Mouse (Mus musculus) forebrain, embryonic 11.5 days (tissue): ENCODE measurements around the gene Cox7a2l. TPM values are rescaled to one million over a fixed set of nuclear protein-coding genes. Genes with fewer than 3 reads are reported as not detected.
A peak's percentile ranks its signal among the peaks of the same experiment; 100 is the strongest.

Experiments
- ATAC-seq: fragments of 200-750 bp; cut with Nextera tagmentation; replicated peaks from 2 replicates; pipeline ENCODE4 v1.8.0; 2017; ENCODE audit warnings: moderate TSS enrichment; ENCODE audit not compliant: low FRiP score
- DNase-seq: peaks from one replicate; pipeline ENCODE4 v3.0.0-alpha.2; 2017; ENCODE audit warnings: low spot score
- H3K27ac ChIP-seq: fragments of 300-500 bp; sonication (generic); 2 replicates; pipeline ENCODE4 v1.5.1; 2014; ENCODE audit warnings: low read depth, low read length
- H3K27me3 ChIP-seq: fragments of 300-500 bp; sonication (generic); 2 replicates; pipeline ENCODE4 v1.6.1; 2014; ENCODE audit warnings: mild to moderate bottlenecking, low read length, mixed read lengths; ENCODE audit not compliant: control insufficient read depth, insufficient read depth
- H3K36me3 ChIP-seq: fragments of 300-500 bp; sonication (generic); 2 replicates; pipeline ENCODE4 v1.6.1; 2014; ENCODE audit warnings: mild to moderate bottlenecking, low read length, moderate library complexity, mixed read lengths; ENCODE audit not compliant: control insufficient read depth, insufficient read depth
- H3K4me1 ChIP-seq: fragments of 300-500 bp; sonication (generic); replicated peaks from 2 replicates; pipeline ENCODE4 v1.6.1; 2014; ENCODE audit warnings: low read length, mixed read lengths; ENCODE audit not compliant: control insufficient read depth, insufficient read depth
- H3K4me2 ChIP-seq: fragments of 300-500 bp; sonication (generic); 2 replicates; pipeline ENCODE4 v1.6.1; 2014; ENCODE audit warnings: low read depth, mild to moderate bottlenecking, low read length, moderate library complexity, mixed read lengths; ENCODE audit not compliant: severe bottlenecking
- H3K4me3 ChIP-seq: fragments of 300-500 bp; sonication (generic); 2 replicates; pipeline ENCODE4 v1.5.1; 2014; ENCODE audit warnings: low read depth, low read length
- H3K9ac ChIP-seq: fragments of 300-500 bp; sonication (generic); 2 replicates; pipeline ENCODE4 v1.6.1; 2014; ENCODE audit warnings: low read length
- H3K9me3 ChIP-seq: fragments of 300-500 bp; sonication (generic); 2 replicates; pipeline ENCODE4 v1.6.1; 2016; ENCODE audit warnings: low read length, mixed read lengths; ENCODE audit not compliant: control insufficient read depth
- WGBS: fragments of 180-500 bp; shearing (Covaris S2); extraction: QIAGEN DNeasy Blood & Tissue Kit; methylation state at CpG from one replicate; pipeline ENCODE4 v1.1.7; 2014; 5-methylcytosine and 5-hydroxymethylcytosine counted together
- polyA plus RNA-seq: library from polyadenylated mRNA; unstranded; fragments of >200 nt; fragmentation: Nextera tagmentation; extraction: Ambion mirVana; gene quantifications from 2 replicates; pipeline ENCODE4 v1.2.1, GENCODE M21; 2014

Cox7a2l gene
- polyA plus RNA-seq, 1 experiment from 2014 or later = 155 TPM

GRCm38 (mm10) chr17:83533150-83533549, 16.0 kb upstream of the Cox7a2l start:
- Histone ChIP-seq H3K9ac (no peak overlapping the region), H3K4me2 (no peak overlapping the region), H3K36me3 (no peaks in the 10 kb centered on the region), H3K27me3 (no peaks in the 10 kb centered on the region), H3K4me3 (no peak overlapping the region), H3K4me1 (no peaks in the 10 kb centered on the region), H3K27ac (no peak overlapping the region), H3K9me3 (no peaks in the 10 kb centered on the region)
- DNase-seq (no peak), ATAC-seq (no peak)
- WGBS = 85% methylated on average over 9 of the region's 9 CpGs

- WGBS = 23% methylated on average over 17 of the region's 17 CpGs
- H3K36me3 ChIP-seq = no peaks in the 10 kb centered on the region
- no peaks in the 10 kb centered on the region for H3K9me3 ChIP-seq
- DNase-seq (no peak), ATAC-seq (peak; percentile 42)
- H3K4me3 ChIP-seq = no peak overlapping the region
- H3K27ac ChIP-seq = no peak overlapping the region; the same call in 1 of the 2 replicates
- H3K4me1 ChIP-seq = peaks cover 20% of the 10 kb centered on the region
- H3K9ac ChIP-seq = peak overlapping the region; percentile 38
- peak overlapping the region; percentile 38 for H3K4me2 ChIP-seq
- H3K27me3 ChIP-seq = no peaks in the 10 kb centered on the region; the same call in 1 of the 2 replicates
These were observed 10.7 kb upstream of the Cox7a2l start for GRCm38 (mm10) chr17:83527651-83528381.

GRCm38 (mm10) chr17:83526624-83527532, 9.7 kb upstream of the Cox7a2l start:
- Histone ChIP-seq H3K4me2 (peak overlapping the region; percentile 38; the same call in 1 of the 2 replicates), H3K4me1 (peaks cover 20% of the 10 kb centered on the region), H3K9me3 (no peaks in the 10 kb centered on the region), H3K27me3 (no peaks in the 10 kb centered on the region; the same call in 1 of the 2 replicates), H3K9ac (no peak overlapping the region), H3K36me3 (no peaks in the 10 kb centered on the region), H3K4me3 (no peak overlapping the region), H3K27ac (0 out of 2 replicates have a peak overlapping the region, but pooled peaks have one; percentile 28)
- WGBS = 16% methylated on average over 13 of the region's 13 CpGs
- DNase-seq (peak; percentile 82), ATAC-seq (peak; percentile 89)

- Histone ChIP-seq H3K9me3 (no peaks in the 10 kb centered on the region), H3K27ac (0 out of 2 replicates have a peak overlapping the region, but pooled peaks have one; percentile 28), H3K36me3 (no peaks in the 10 kb centered on the region), H3K4me1 (peaks cover 20% of the 10 kb centered on the region), H3K4me3 (no peak overlapping the region), H3K9ac (peak overlapping the region; percentile 2; the same call in 1 of the 2 replicates), H3K4me2 (no peak overlapping the region), H3K27me3 (no peaks in the 10 kb centered on the region; the same call in 1 of the 2 replicates)
- 5% methylated on average over 5 of the region's 5 CpGs for WGBS
- peak; percentile 55 for ATAC-seq
- peak; percentile 62 for DNase-seq
These were observed 9.0 kb upstream of the Cox7a2l start for GRCm38 (mm10) chr17:83526091-83526561.

- ATAC-seq = no peak
- Histone ChIP-seq H3K4me1 (peaks cover 20% of the 10 kb centered on the region), H3K9me3 (no peaks in the 10 kb centered on the region), H3K27ac (0 out of 2 replicates have a peak overlapping the region, but pooled peaks have one; percentile 28), H3K4me3 (no peak overlapping the region), H3K36me3 (no peaks in the 10 kb centered on the region), H3K4me2 (peak overlapping the region; percentile 13; the same call in 1 of the 2 replicates), H3K9ac (no peak overlapping the region), H3K27me3 (no peaks in the 10 kb centered on the region; the same call in 1 of the 2 replicates)
- DNase-seq = no peak
- 0% methylated on average over 8 of the region's 8 CpGs for WGBS
These were observed 8.5 kb upstream of the Cox7a2l start for GRCm38 (mm10) chr17:83525596-83525995.

GRCm38 (mm10) chr17:83524753-83525152, 7.6 kb upstream of the Cox7a2l start:
- no peak overlapping the region for H3K4me3 ChIP-seq
- no peak overlapping the region for H3K9ac ChIP-seq
- DNase-seq (no peak), ATAC-seq (no peak)
- H3K36me3 ChIP-seq = no peaks in the 10 kb centered on the region
- H3K27me3 ChIP-seq = no peaks in the 10 kb centered on the region; the same call in 1 of the 2 replicates
- H3K4me1 ChIP-seq = peaks cover 20% of the 10 kb centered on the region
- no peaks in the 10 kb centered on the region for H3K9me3 ChIP-seq
- H3K27ac ChIP-seq = no peak overlapping the region
- H3K4me2 ChIP-seq = no peak overlapping the region
- 45% methylated on average over 7 of the region's 7 CpGs for WGBS

- WGBS = 79% methylated on average over 7 of the region's 7 CpGs
- Histone ChIP-seq H3K9ac (no peak overlapping the region), H3K4me1 (peaks cover 17% of the 10 kb centered on the region), H3K27ac (no peak overlapping the region), H3K4me2 (no peak overlapping the region), H3K9me3 (no peaks in the 10 kb centered on the region), H3K4me3 (no peak overlapping the region), H3K36me3 (no peaks in the 10 kb centered on the region), H3K27me3 (no peaks in the 10 kb centered on the region; the same call in 1 of the 2 replicates)
- DNase-seq (no peak), ATAC-seq (no peak)
These were observed 5.7 kb upstream of the Cox7a2l start for GRCm38 (mm10) chr17:83522590-83523379.

- no peak overlapping the region for H3K9ac ChIP-seq
- H3K36me3 ChIP-seq = no peaks in the 10 kb centered on the region
- ATAC-seq = no peak
- peaks cover 10% of the 10 kb centered on the region for H3K4me1 ChIP-seq
- DNase-seq = no peak
- H3K4me2 ChIP-seq = no peak overlapping the region
- H3K4me3 ChIP-seq = no peak overlapping the region
- no peak overlapping the region for H3K27ac ChIP-seq
- no peaks in the 10 kb centered on the region for H3K9me3 ChIP-seq
- no peaks in the 10 kb centered on the region; the same call in 1 of the 2 replicates for H3K27me3 ChIP-seq
- WGBS = 92% methylated on average over 4 of the region's 4 CpGs
These were observed 4.8 kb upstream of the Cox7a2l start for GRCm38 (mm10) chr17:83521881-83522280.
